Comparison of ENCODE assay signal across 8 mouse cellular contexts in the genomic region with DNA sequence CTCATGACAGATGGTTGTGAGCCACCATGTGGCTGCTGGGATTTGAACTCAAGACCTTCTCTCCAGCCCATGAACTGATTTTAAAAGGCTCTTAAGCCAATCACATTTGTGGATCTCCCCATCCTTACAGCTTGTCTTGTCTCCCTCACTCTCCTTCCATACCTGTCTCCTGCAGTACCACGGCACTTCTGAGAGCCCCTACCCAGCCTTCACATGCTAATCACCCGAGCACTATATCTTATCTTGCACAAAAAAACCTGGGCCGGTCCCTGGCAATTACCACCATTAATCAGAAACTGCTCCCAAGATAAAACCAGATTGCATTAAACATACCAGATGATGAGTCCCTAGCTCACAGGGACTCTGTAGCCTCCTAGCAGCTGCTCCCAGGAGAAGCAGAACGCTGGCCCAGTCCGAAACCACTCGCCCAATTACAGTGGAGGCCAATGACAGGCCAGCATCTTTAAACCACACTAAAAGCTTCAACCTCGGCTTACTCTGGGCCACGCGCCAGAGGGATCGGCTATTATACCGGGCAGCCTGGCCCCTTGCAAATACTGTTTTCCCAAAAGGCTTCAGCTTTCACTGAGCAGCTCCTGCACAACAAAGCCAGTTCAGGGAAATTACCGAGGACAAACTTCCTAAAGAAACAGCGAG.
DNase-seq lines count a peak whose midpoint lies in the region; ATAC-seq and TF ChIP-seq lines count a peak whose summit lies in the region.

No protein-coding gene starts in this region.

- no peaks in the 10 kb centered on the region for H3K27me3 ChIP-seq in hindbrain, embryonic 14.5 days (ENCODE audit: control insufficient read depth, insufficient read depth, low read length)
- no peaks in the 10 kb centered on the region for H3K27me3 ChIP-seq in midbrain, embryonic 16.5 days (ENCODE audit: control insufficient read depth, insufficient read depth, low read depth, low read length)

- H3K27ac ChIP-seq in gastrocnemius, adult 2 months: peak overlapping the region; percentile 46
- peak overlapping the region; percentile 69 for H3K27ac ChIP-seq in hindbrain, embryonic 14.5 days
- peak overlapping the region; percentile 51 for H3K27ac ChIP-seq in midbrain, embryonic 16.5 days (ENCODE audit: low read length)

- H3K4me2 ChIP-seq in hindbrain, embryonic 14.5 days (replicated peaks): peak overlapping the region; percentile 9; the same call in 1 of the 2 replicates
- H3K4me2 ChIP-seq in midbrain, embryonic 16.5 days (ENCODE audit: low read length): peak overlapping the region; percentile 10; the same call in 1 of the 2 replicates

- no peak for TF ChIP-seq CTCF in gastrocnemius, adult 2 months (IDR thresholded peaks at IDR 0.05)

- WGBS in hindbrain, embryonic 14.5 days: 12% methylated on average over 13 of the region's 13 CpGs
- WGBS in midbrain, embryonic 16.5 days: 12% methylated on average over 13 of the region's 13 CpGs

- H3K4me3 ChIP-seq in gastrocnemius, adult 2 months: peak overlapping the region; percentile 7; the same call in 1 of the 2 replicates
- no peak overlapping the region for H3K4me3 ChIP-seq in hindbrain, embryonic 14.5 days (replicated peaks; ENCODE audit: low read length)
- H3K4me3 ChIP-seq in midbrain, embryonic 16.5 days (ENCODE audit: low read depth, low read length): no peak overlapping the region

- peaks cover 33% of the 10 kb centered on the region for H3K4me1 ChIP-seq in hindbrain, embryonic 14.5 days (replicated peaks; ENCODE audit: control insufficient read depth, insufficient read depth, low read length)
- peaks cover 17% of the 10 kb centered on the region for H3K4me1 ChIP-seq in midbrain, embryonic 16.5 days (ENCODE audit: control insufficient read depth, insufficient read depth, low read length)

- H3K36me3 ChIP-seq in hindbrain, embryonic 14.5 days (replicated peaks; ENCODE audit: control insufficient read depth, insufficient read depth): no peaks in the 10 kb centered on the region
- H3K36me3 ChIP-seq in midbrain, embryonic 16.5 days (ENCODE audit: control insufficient read depth, insufficient read depth, low read length): no peaks in the 10 kb centered on the region

- intact Hi-C loops in gastrocnemius, adult 2 months (cut with DNase I): no loop called here

- H3K9me3 ChIP-seq in hindbrain, embryonic 14.5 days (ENCODE audit: control insufficient read depth, low read length): no peaks in the 10 kb centered on the region
- H3K9me3 ChIP-seq in midbrain, embryonic 16.5 days (replicated peaks; ENCODE audit: control insufficient read depth, low read length, poor library complexity, severe bottlenecking): no peaks in the 10 kb centered on the region

- ATAC-seq in hindbrain, embryonic 14.5 days (ENCODE audit: low FRiP score): peak; percentile 77
- ATAC-seq in midbrain, embryonic 16.5 days: peak; percentile 82

- peak; percentile 76 for DNase-seq in adrenal gland, postnatal 10 days
- peak; percentile 60 to 70 for DNase-seq in cerebellum, postnatal 14 days
- peak; percentile 73 for DNase-seq in gastrocnemius, adult 2 months
- peak; percentile 55 for DNase-seq in hindbrain, embryonic 14.5 days (ENCODE audit: low spot score)
- peak; percentile 62 to 63 for DNase-seq in layer of hippocampus, postnatal 25 days (ENCODE audit: extremely low spot score in 1 of 2, low spot score in 1 of 2)
- no peak for DNase-seq in thymus, postnatal 0 days (ENCODE audit: low spot score)
- DNase-seq in yolk sac, embryonic 10.5 days (ENCODE audit: low spot score): no peak

- H3K9ac ChIP-seq in hindbrain, embryonic 14.5 days: no peak overlapping the region
- H3K9ac ChIP-seq in midbrain, embryonic 16.5 days (ENCODE audit: low read depth, low read length): no peak overlapping the region

Comparison
In these comparisons a context has a peak if more than half of its experiments do, and no peak if none do; other contexts are left out.
1. DNase-seq: peak in adrenal gland, postnatal 10 days (single experiment), cerebellum, postnatal 14 days (2 of 2), gastrocnemius, adult 2 months (single experiment), hindbrain, embryonic 14.5 days (single experiment) and layer of hippocampus, postnatal 25 days (2 of 2); none in thymus, postnatal 0 days (single experiment) and yolk sac, embryonic 10.5 days (single experiment).
2. Peak in every context shown above with its lines, with median percentiles within 50 percentile points of each other: H3K27ac ChIP-seq.